Mouse (Mus musculus) E14TG2a.4 (cell line): Measurements from ENCODE around the gene Hoxb1.

Experiments used
- CTCF ChIP-seq: conservative IDR thresholded peaks from 2 replicates; pipeline ENCODE4 v1.5.1; 2014; ENCODE audit warnings: low read length
- NANOG ChIP-seq: IDR thresholded peaks from 2 replicates; pipeline ENCODE4 v1.6.1; 2014; ENCODE audit warnings: borderline replicate concordance, low read length, mixed read lengths
- POU5F1 ChIP-seq: IDR thresholded peaks from 2 replicates; pipeline ENCODE4 v1.6.1; 2014; ENCODE audit warnings: low read length, borderline replicate concordance

DNA sequence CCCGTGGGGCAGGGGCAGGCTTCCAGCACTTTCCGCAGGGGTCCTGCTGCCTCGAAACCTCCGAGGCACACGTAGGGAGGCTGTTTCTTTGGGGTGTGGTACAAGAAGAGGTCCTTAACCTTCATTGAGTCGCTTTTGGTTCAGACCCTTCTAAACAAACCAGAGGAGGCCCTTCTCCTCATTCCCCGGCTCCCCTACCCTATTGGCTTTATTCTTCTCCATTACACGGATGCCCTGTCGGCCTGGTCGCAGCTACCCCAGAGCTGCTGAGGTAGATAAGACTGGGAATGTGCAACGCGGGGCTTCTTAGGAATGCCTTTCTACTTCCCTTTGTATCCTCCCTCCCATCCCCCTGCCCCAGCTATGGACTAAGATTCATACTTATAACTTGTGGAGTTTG, 38.8 kb upstream of the Hoxb1 start:
- TF ChIP-seq CTCF (no peak), NANOG (no peak), POU5F1 (no peak)
